Comparison of ENCODE assay signal across 20 mouse cellular contexts in the genomic region with DNA sequence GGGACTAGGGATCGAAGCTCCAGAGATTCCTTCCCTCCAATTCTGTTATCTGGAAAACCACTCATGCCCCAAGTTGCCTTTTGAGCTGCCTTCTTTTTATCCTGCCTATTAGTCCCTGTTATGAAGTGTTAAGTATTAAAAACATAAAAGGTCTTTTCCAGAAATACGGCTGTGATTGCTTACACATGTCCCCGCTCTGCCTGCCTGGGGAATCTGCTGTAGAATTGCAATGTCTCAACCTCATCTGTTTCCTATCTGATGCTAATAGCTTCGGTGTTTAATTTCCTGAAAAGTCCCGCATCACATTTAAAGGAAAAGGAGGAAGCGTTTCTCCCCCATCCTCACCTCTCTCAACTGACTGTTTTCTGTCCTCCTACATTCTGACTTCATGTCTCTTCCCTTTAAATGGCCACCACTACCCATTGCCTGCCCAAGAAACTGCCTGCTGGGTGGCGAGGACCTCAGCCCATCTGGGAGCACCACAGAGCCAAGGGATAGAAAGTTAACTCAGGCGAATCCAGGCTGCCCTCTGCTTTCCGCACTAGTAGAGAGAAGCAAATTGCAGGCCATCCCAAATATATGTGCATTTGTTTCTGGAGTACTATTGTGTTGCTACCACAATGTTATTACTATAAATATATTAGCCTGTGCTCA.
A peak's percentile ranks its signal among the peaks of the same experiment; 100 is the strongest.
DNase-seq lines count a peak whose midpoint lies in the region; ATAC-seq lines count a peak whose summit lies in the region.
"Had no signal": no experiment of that assay in that cellular context is flagged by ENCODE, and none has a peak within 500 bp of the region (broad histone marks: within the 10 kb centered on the region; RNA-seq: fewer than 3 reads in every experiment).

No protein-coding gene starts in this region.

- H3K27me3 ChIP-seq in embryonic facial prominence, embryonic 11.5 days (ENCODE audit: control insufficient read depth, insufficient read depth, low read length), result no peaks in the 10 kb centered on the region
- H3K27me3 ChIP-seq in limb, embryonic 15.5 days, result peaks cover 20% of the 10 kb centered on the region
- H3K27me3 ChIP-seq: forebrain, embryonic 15.5 days; heart, embryonic 12.5 days had no signal

- H3K36me3 ChIP-seq in embryonic facial prominence, embryonic 11.5 days (replicated peaks; ENCODE audit: control insufficient read depth, insufficient read depth, low read depth, low read length), result no peaks in the 10 kb centered on the region
- H3K36me3 ChIP-seq in limb, embryonic 15.5 days, result no peaks in the 10 kb centered on the region
- H3K36me3 ChIP-seq: forebrain, embryonic 15.5 days; heart, embryonic 12.5 days; midbrain, embryonic 10.5 days had no signal

- peaks cover 4% of the 10 kb centered on the region; the same call in 1 of the 2 replicates for H3K4me1 ChIP-seq in embryonic facial prominence, embryonic 11.5 days (ENCODE audit: control insufficient read depth, insufficient read depth, low read length)
- H3K4me1 ChIP-seq in limb, embryonic 15.5 days, result peaks cover 21% of the 10 kb centered on the region
- H3K4me1 ChIP-seq: forebrain, embryonic 15.5 days; heart, embryonic 12.5 days had no signal

- peak overlapping the region; percentile 39; the same call in 1 of the 2 replicates for H3K27ac ChIP-seq in embryonic facial prominence, embryonic 11.5 days (replicated peaks; ENCODE audit: low read depth, low read length)
- peak overlapping the region; percentile 57; the same call in 1 of the 2 replicates for H3K27ac ChIP-seq in limb, embryonic 15.5 days
- H3K27ac ChIP-seq: forebrain, embryonic 15.5 days; layer of hippocampus, adult 2 months; macrophage; midbrain, embryonic 10.5 days had no signal

- WGBS in embryonic facial prominence, embryonic 11.5 days, result 31% methylated on average over 9 of the region's 9 CpGs
- 32% methylated on average over 9 of the region's 9 CpGs for WGBS in limb, embryonic 15.5 days

- DNase-seq in cerebellum, postnatal 14 days, result peak; percentile 27 to 33
- DNase-seq in cerebellum, postnatal 4 days (ENCODE audit: low spot score in 2 of 2), result no peak
- DNase-seq in embryonic facial prominence, embryonic 11.5 days (ENCODE audit: low spot score), result peak; percentile 84
- DNase-seq in hindlimb bud, embryonic 11.5 days (ENCODE audit: extremely low spot score, low read depth, low spot score), result peak; percentile 50
- DNase-seq in spleen, adult 12 weeks (ENCODE audit: low spot score), result no peak
- DNase-seq in thymus, postnatal 0 days (ENCODE audit: low spot score), result no peak
- DNase-seq in adrenal gland, postnatal 14 days, result no peak
- DNase-seq: adrenal gland, postnatal 10 days; cerebellum, adult 8-10 months; gastrocnemius, postnatal 10 days; heart, postnatal 10 days; kidney, adult 2 months; kidney, postnatal 10 days had no signal

- no peak for ATAC-seq in embryonic facial prominence, embryonic 11.5 days (replicated peaks; ENCODE audit: insufficient number of reproducible peaks, low FRiP score, low TSS enrichment, low read depth)
- ATAC-seq in limb, embryonic 15.5 days (ENCODE audit: insufficient number of reproducible peaks, low FRiP score, low TSS enrichment, low read depth), result peak; percentile 53; the same call in 1 of the 2 replicates
- ATAC-seq: forebrain, embryonic 15.5 days; inflammation-experienced regulatory T-cells, adult 6 months had no signal

- H3K4me3 ChIP-seq in embryonic facial prominence, embryonic 11.5 days (ENCODE audit: low read depth, low read length), result no peak overlapping the region
- H3K4me3 ChIP-seq in limb, embryonic 15.5 days, result no peak overlapping the region
- H3K4me3 ChIP-seq: forebrain, embryonic 15.5 days; heart, embryonic 12.5 days; layer of hippocampus, adult 2 months; midbrain, embryonic 10.5 days had no signal

- no peak overlapping the region for H3K4me2 ChIP-seq in embryonic facial prominence, embryonic 11.5 days (ENCODE audit: low read depth, low read length)
- no peak overlapping the region for H3K4me2 ChIP-seq in limb, embryonic 15.5 days
- H3K4me2 ChIP-seq: forebrain, embryonic 15.5 days; heart, embryonic 12.5 days had no signal

- H3K9ac ChIP-seq in embryonic facial prominence, embryonic 11.5 days (replicated peaks; ENCODE audit: low read length), result no peak overlapping the region
- no peak overlapping the region for H3K9ac ChIP-seq in limb, embryonic 15.5 days
- H3K9ac ChIP-seq: forebrain, embryonic 15.5 days; heart, embryonic 12.5 days had no signal

- H3K9me3 ChIP-seq in embryonic facial prominence, embryonic 11.5 days (replicated peaks; ENCODE audit: control insufficient read depth, low read length), result no peaks in the 10 kb centered on the region
- no peaks in the 10 kb centered on the region for H3K9me3 ChIP-seq in limb, embryonic 15.5 days
- H3K9me3 ChIP-seq: forebrain, embryonic 15.5 days; heart, embryonic 12.5 days; midbrain, embryonic 10.5 days had no signal

Comparison
In these comparisons a context has a peak if more than half of its experiments do, and no peak if none do; other contexts are left out.
1. DNase-seq: peak in cerebellum, postnatal 14 days (2 of 2), embryonic facial prominence, embryonic 11.5 days (single experiment) and hindlimb bud, embryonic 11.5 days (single experiment); none in cerebellum, postnatal 4 days (0 of 2), spleen, adult 12 weeks (single experiment), thymus, postnatal 0 days (single experiment) and adrenal gland, postnatal 14 days (single experiment).